10 mouse cellular contexts compared by ENCODE assay signal in genomic region chr6:55453548-55453947, GRCm38 (mm10). TPM values are rescaled to one million over a fixed set of nuclear protein-coding genes. Genes with fewer than 3 reads are reported as not detected.
DNase-seq lines count a peak whose midpoint lies in the region; ATAC-seq and TF ChIP-seq lines count a peak whose summit lies in the region.
"Had no signal": no experiment of that assay in that cellular context is flagged by ENCODE, and none has a peak within 500 bp of the region (broad histone marks: within the 10 kb centered on the region; RNA-seq: fewer than 3 reads in every experiment).

No protein-coding gene starts in this region.

- TF ChIP-seq POLR2A in cerebellum, adult 2 months (IDR thresholded peaks at IDR 0.05; ENCODE audit: borderline replicate concordance, insufficient read depth, low read length), result no peak

- no peak overlapping the region for H3K4me2 ChIP-seq in kidney, embryonic 16.5 days (replicated peaks; ENCODE audit: low read depth, low read length)
- H3K4me2 ChIP-seq in heart, embryonic 14.5 days (ENCODE audit: low read length), result peak overlapping the region; percentile 25; the same call in 1 of the 2 replicates
- peak overlapping the region; percentile 94 for H3K4me2 ChIP-seq in neural tube, embryonic 12.5 days (replicated peaks)

- no peak overlapping the region for H3K27ac ChIP-seq in kidney, embryonic 16.5 days (ENCODE audit: low read length)
- no peak overlapping the region for H3K27ac ChIP-seq in cerebellum, adult 2 months (ENCODE audit: insufficient read depth, low read length)
- no peak overlapping the region for H3K27ac ChIP-seq in heart, embryonic 14.5 days (replicated peaks in 1 of 2; ENCODE audit: control insufficient read depth in 1 of 2, insufficient read depth in 1 of 2, low read depth in 2 of 2, low read length in 2 of 2)
- H3K27ac ChIP-seq in neural tube, embryonic 12.5 days, result no peak overlapping the region

- 44% methylated on average over 1 of the region's 1 CpGs for WGBS in kidney, embryonic 16.5 days
- WGBS in cerebellum, adult 2 months, result 27% methylated on average over 1 of the region's 1 CpGs
- 13% methylated on average over 1 of the region's 1 CpGs for WGBS in heart, embryonic 14.5 days
- WGBS in neural tube, embryonic 12.5 days, result 41% methylated on average over 1 of the region's 1 CpGs

- ATAC-seq in kidney, embryonic 16.5 days (ENCODE audit: low FRiP score, low TSS enrichment), result no peak
- ATAC-seq in heart, embryonic 14.5 days (ENCODE audit: insufficient number of reproducible peaks, insufficient read depth, low FRiP score, low read depth), result no peak
- ATAC-seq in neural tube, embryonic 12.5 days (ENCODE audit: low FRiP score, low read depth), result no peak
- ATAC-seq in megakaryocyte progenitor cell, adult 5-6 weeks (replicated peaks; ENCODE audit: poor library complexity), result no peak

- H3K36me3 ChIP-seq in kidney, embryonic 16.5 days (ENCODE audit: insufficient read depth, low read length), result no peaks in the 10 kb centered on the region
- H3K36me3 ChIP-seq in heart, embryonic 14.5 days (ENCODE audit: control insufficient read depth, insufficient read depth, low read length), result no peaks in the 10 kb centered on the region
- H3K36me3 ChIP-seq in neural tube, embryonic 12.5 days, result no peaks in the 10 kb centered on the region
- H3K36me3 ChIP-seq: G1E had no signal

- no peaks in the 10 kb centered on the region for H3K9me3 ChIP-seq in kidney, embryonic 16.5 days (ENCODE audit: low read length)
- H3K9me3 ChIP-seq in heart, embryonic 14.5 days (ENCODE audit: control insufficient read depth, low read length), result no peaks in the 10 kb centered on the region
- H3K9me3 ChIP-seq in neural tube, embryonic 12.5 days, result no peaks in the 10 kb centered on the region
- H3K9me3 ChIP-seq: G1E had no signal

- TF ChIP-seq CTCF in cerebellum, adult 2 months (IDR thresholded peaks at IDR 0.05; ENCODE audit: borderline replicate concordance, insufficient read depth, low read depth, low read length), result no peak

- no peak overlapping the region for H3K4me3 ChIP-seq in kidney, embryonic 16.5 days (ENCODE audit: low read length)
- peak overlapping the region; percentile 20 for H3K4me3 ChIP-seq in cerebellum, adult 2 months (replicated peaks; ENCODE audit: insufficient read depth, low read depth, low read length)
- H3K4me3 ChIP-seq in heart, embryonic 14.5 days (ENCODE audit: control insufficient read depth in 1 of 2, insufficient read depth in 1 of 2, low read depth in 1 of 2, low read length in 2 of 2), result peak overlapping the region in 1 of 2 experiments; percentile 49; a peak in 1 of 4 replicates
- H3K4me3 ChIP-seq in neural tube, embryonic 12.5 days, result peak overlapping the region; percentile 68
- H3K4me3 ChIP-seq: erythroblast, embryonic 14.5 days had no signal

- 0 out of 2 replicates have a peak, but pooled peaks cover 2% of the 10 kb centered on the region for H3K4me1 ChIP-seq in kidney, embryonic 16.5 days (ENCODE audit: insufficient read depth, low read length)
- peaks cover 40% of the 10 kb centered on the region for H3K4me1 ChIP-seq in cerebellum, adult 2 months (ENCODE audit: control insufficient read depth, insufficient read depth, low read length)
- peaks cover 8 to 20% of the 10 kb centered on the region in 2 experiments; a peak in 3 of 4 replicates for H3K4me1 ChIP-seq in heart, embryonic 14.5 days (ENCODE audit: control insufficient read depth in 2 of 2, insufficient read depth in 2 of 2, low read length in 2 of 2)
- peaks cover 45% of the 10 kb centered on the region for H3K4me1 ChIP-seq in neural tube, embryonic 12.5 days

- H3K27me3 ChIP-seq in kidney, embryonic 16.5 days (ENCODE audit: insufficient read depth, low read length), result peaks cover 46% of the 10 kb centered on the region
- H3K27me3 ChIP-seq in cerebellum, adult 2 months (ENCODE audit: control insufficient read depth, insufficient read depth, low read length), result no peaks in the 10 kb centered on the region
- peaks cover 78% of the 10 kb centered on the region for H3K27me3 ChIP-seq in heart, embryonic 14.5 days (ENCODE audit: control insufficient read depth, insufficient read depth, low read length)
- H3K27me3 ChIP-seq in neural tube, embryonic 12.5 days (replicated peaks), result peaks cover 4% of the 10 kb centered on the region; the same call in 1 of the 2 replicates

- H3K9ac ChIP-seq in kidney, embryonic 16.5 days (replicated peaks; ENCODE audit: low read length), result no peak overlapping the region
- no peak overlapping the region for H3K9ac ChIP-seq in heart, embryonic 14.5 days (ENCODE audit: low read length)
- peak overlapping the region; percentile 77 for H3K9ac ChIP-seq in neural tube, embryonic 12.5 days

- peak; percentile 34 to 49 for DNase-seq in kidney, postnatal 4 days
- peak; percentile 54 to 57 for DNase-seq in cerebellum, adult 2 months
- DNase-seq in lung, postnatal 4 days, result no peak
- DNase-seq in natural killer cell, adult 2 months (ENCODE audit: low spot score in 2 of 2), result no peak

RNA-seq across cellular contexts. Expression of gene Adcyap1r1, which starts 1.8 kb away (rescaled TPM):
- 2.5 and 2.7 TPM in 2 replicates for polyA plus RNA-seq in kidney, embryonic 16.5 days (2015; fragmentation: Nextera tagmentation; extraction: Ambion mirVana)
- polyA plus RNA-seq in cerebellum, adult 2 months (2012; rRNA removed), result 71.6 and 77.6 TPM in 2 replicates
- 4.1 and 4.2 TPM in 2 replicates for polyA plus RNA-seq in heart, embryonic 14.5 days (2014; fragmentation: Nextera tagmentation; extraction: Ambion mirVana)
- polyA plus RNA-seq in neural tube, embryonic 12.5 days (2016; fragmentation: Nextera tagmentation; extraction: Ambion mirVana), result 30.9 and 33.3 TPM in 2 replicates
- total RNA-seq in megakaryocyte progenitor cell, adult 5-6 weeks (2015), result not detected in 2 replicates
- 0.08 TPM in 1 of 2 replicates, not detected in the other for total RNA-seq in megakaryocyte progenitor cell, adult 5-6 weeks (2017)
- polyA plus RNA-seq: erythroblast, embryonic 14.5 days; G1E had no signal

Comparison
In these comparisons a context has a peak if more than half of its experiments do, and no peak if none do; other contexts are left out.
1. DNase-seq: peak in kidney, postnatal 4 days (2 of 2) and cerebellum, adult 2 months (2 of 2); none in lung, postnatal 4 days (0 of 2) and natural killer cell, adult 2 months (0 of 2).